Mouse (Mus musculus): Measurements from ENCODE around the gene 2900026A02Rik. TPM values are rescaled to one million over a fixed set of nuclear protein-coding genes. Genes with fewer than 3 reads are reported as not detected.

The 2900026A02Rik gene
- polyA plus RNA-seq, 1 experiment, result 16.6 TPM

DNA sequence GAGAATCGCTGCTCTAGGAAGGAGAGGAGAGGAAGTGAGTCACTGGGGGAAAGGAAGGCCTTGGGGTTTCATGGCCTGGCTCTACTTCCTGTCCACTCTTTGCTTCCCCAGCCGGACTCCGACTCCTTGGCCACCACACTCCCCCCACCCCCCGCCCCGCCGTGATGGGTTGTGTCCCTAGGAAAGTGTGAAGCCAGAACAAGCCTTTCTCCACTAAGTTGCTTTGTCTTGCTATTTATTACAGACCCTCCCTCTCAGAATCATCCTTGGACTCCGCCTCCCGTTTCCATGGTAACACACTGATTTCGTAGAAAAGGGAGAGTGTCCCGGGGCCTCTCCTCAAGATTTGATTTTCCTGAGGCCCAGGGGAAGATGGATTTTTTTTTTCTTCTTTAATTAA lies 4.2 kb upstream of the 2900026A02Rik start:
- no peak overlapping the region for H3ac ChIP-seq (ENCODE audit: control insufficient read depth, insufficient read length)
- no peak overlapping the region for H3K4me2 ChIP-seq (ENCODE audit: low read depth)
- peaks cover 3% of the 10 kb centered on the region for H3K27me3 ChIP-seq (ENCODE audit: control insufficient read depth, insufficient read depth, insufficient read length)
- H3K4me3 ChIP-seq, result no peak overlapping the region
- no peak for TF ChIP-seq USF1 (IDR thresholded peaks at IDR 0.05; ENCODE audit: low read depth)
- no peak for TF ChIP-seq E2F4 (IDR thresholded peaks at IDR 0.05; ENCODE audit: insufficient read depth)
- TF ChIP-seq TCF3 (IDR thresholded peaks at IDR 0.05; ENCODE audit: insufficient read length, low read depth), result no peak
- TF ChIP-seq MYOD1 (IDR thresholded peaks at IDR 0.05; ENCODE audit: control insufficient read depth in 1 of 3, insufficient read length in 2 of 3, low read depth in 2 of 3), result no peak
- TF ChIP-seq CEBPB (IDR thresholded peaks at IDR 0.05; ENCODE audit: insufficient read depth, poor library complexity, severe bottlenecking), result no peak
- TF ChIP-seq POLR2AphosphoS2 (IDR thresholded peaks at IDR 0.05; ENCODE audit: insufficient read length, low read depth), result no peak
- TF ChIP-seq POLR2A (IDR thresholded peaks at IDR 0.05; ENCODE audit: insufficient read length, low read depth), result no peak
- H3K36me3 ChIP-seq (ENCODE audit: control insufficient read depth, insufficient read depth), result no peaks in the 10 kb centered on the region
- no peaks in the 10 kb centered on the region for H3K79me2 ChIP-seq (ENCODE audit: control insufficient read depth, insufficient read depth)

DNA sequence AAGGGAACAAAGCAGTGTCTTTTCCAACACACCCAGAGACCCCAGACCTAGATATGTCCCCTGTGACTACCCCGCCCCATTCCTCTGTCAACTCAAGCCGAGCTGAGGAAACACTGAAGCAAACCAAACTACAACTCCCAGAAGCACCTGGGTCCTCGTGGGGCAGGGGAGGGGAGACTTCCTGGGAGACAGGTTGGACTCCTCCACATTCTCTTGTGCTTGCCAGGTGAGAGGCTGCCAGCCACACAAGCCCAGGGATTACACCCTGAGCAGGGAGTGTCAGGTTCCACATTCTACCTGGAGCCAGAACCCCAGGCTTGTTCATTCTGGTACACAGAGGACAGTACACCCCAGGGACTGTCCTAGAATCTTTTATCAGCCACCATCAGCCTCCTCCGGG lies 2.9 kb upstream of the 2900026A02Rik start:
- H3ac ChIP-seq (ENCODE audit: control insufficient read depth, insufficient read length), result no peak overlapping the region
- no peaks in the 10 kb centered on the region for H3K79me2 ChIP-seq (ENCODE audit: control insufficient read depth, insufficient read depth)
- TF ChIP-seq POLR2AphosphoS2 (IDR thresholded peaks at IDR 0.05; ENCODE audit: insufficient read length, low read depth) (no peak), REST (IDR thresholded peaks at IDR 0.05; ENCODE audit: insufficient read depth, insufficient read length) (no peak), MAX (IDR thresholded peaks at IDR 0.05; ENCODE audit: low read depth) (no peak), TCF12 (IDR thresholded peaks at IDR 0.05; ENCODE audit: insufficient read depth, poor library complexity, severe bottlenecking) (no peak), MYOD1 (IDR thresholded peaks at IDR 0.05; ENCODE audit: control insufficient read depth in 1 of 3, insufficient read length in 2 of 3, low read depth in 2 of 3) (no peak), SRF (IDR thresholded peaks at IDR 0.05; ENCODE audit: control insufficient read depth, insufficient read length, low read depth) (no peak), CEBPB (IDR thresholded peaks at IDR 0.05; ENCODE audit: insufficient read depth, poor library complexity, severe bottlenecking) (no peak), E2F4 (IDR thresholded peaks at IDR 0.05; ENCODE audit: insufficient read depth) (no peak), MYOG (IDR thresholded peaks at IDR 0.05; ENCODE audit: control insufficient read depth in 1 of 3, insufficient read depth in 1 of 3, insufficient read length in 2 of 3, low read depth in 2 of 3) (no peak), USF1 (IDR thresholded peaks at IDR 0.05; ENCODE audit: low read depth) (no peak), POLR2A (IDR thresholded peaks at IDR 0.05; ENCODE audit: insufficient read length, low read depth) (no peak), TCF3 (IDR thresholded peaks at IDR 0.05; ENCODE audit: insufficient read length, low read depth) (no peak)
- no peak overlapping the region for H3K4me2 ChIP-seq (ENCODE audit: low read depth)
- no peaks in the 10 kb centered on the region for H3K36me3 ChIP-seq (ENCODE audit: control insufficient read depth, insufficient read depth)
- H3K27me3 ChIP-seq (ENCODE audit: control insufficient read depth, insufficient read depth, insufficient read length), result no peaks in the 10 kb centered on the region
- no peak overlapping the region for H3K4me3 ChIP-seq

- TF ChIP-seq SRF (IDR thresholded peaks at IDR 0.05; ENCODE audit: control insufficient read depth, insufficient read length, low read depth) (no peak), MYOD1 (IDR thresholded peaks at IDR 0.05; ENCODE audit: control insufficient read depth in 1 of 3, insufficient read length in 2 of 3, low read depth in 2 of 3) (no peak), CEBPB (IDR thresholded peaks at IDR 0.05; ENCODE audit: insufficient read depth, poor library complexity, severe bottlenecking) (no peak), POLR2AphosphoS2 (IDR thresholded peaks at IDR 0.05; ENCODE audit: insufficient read length, low read depth) (no peak), USF1 (IDR thresholded peaks at IDR 0.05; ENCODE audit: low read depth) (no peak), POLR2A (IDR thresholded peaks at IDR 0.05; ENCODE audit: insufficient read length, low read depth) (no peak), MYOG (IDR thresholded peaks at IDR 0.05; ENCODE audit: control insufficient read depth in 1 of 3, insufficient read depth in 1 of 3, insufficient read length in 2 of 3, low read depth in 2 of 3) (no peak), TCF3 (IDR thresholded peaks at IDR 0.05; ENCODE audit: insufficient read length, low read depth) (no peak), REST (IDR thresholded peaks at IDR 0.05; ENCODE audit: insufficient read depth, insufficient read length) (no peak), MAX (IDR thresholded peaks at IDR 0.05; ENCODE audit: low read depth) (no peak), TCF12 (IDR thresholded peaks at IDR 0.05; ENCODE audit: insufficient read depth, poor library complexity, severe bottlenecking) (no peak), E2F4 (IDR thresholded peaks at IDR 0.05; ENCODE audit: insufficient read depth) (no peak)
- H3K4me3 ChIP-seq, result peak overlapping the region; percentile 17
- H3K27me3 ChIP-seq (ENCODE audit: control insufficient read depth, insufficient read depth, insufficient read length), result no peaks in the 10 kb centered on the region
- peak overlapping the region; percentile 76 for H3K4me2 ChIP-seq (ENCODE audit: low read depth)
- no peaks in the 10 kb centered on the region for H3K79me2 ChIP-seq (ENCODE audit: control insufficient read depth, insufficient read depth)
- H3K36me3 ChIP-seq (ENCODE audit: control insufficient read depth, insufficient read depth), result no peaks in the 10 kb centered on the region
- peak overlapping the region; percentile 0 for H3ac ChIP-seq (ENCODE audit: control insufficient read depth, insufficient read length)
These were observed 471 bp downstream of the 2900026A02Rik start for GRCm38 (mm10) chr5:113220383-113221146.

- Histone ChIP-seq H3ac (ENCODE audit: control insufficient read depth, insufficient read length) (no peak overlapping the region), H3K79me2 (ENCODE audit: control insufficient read depth, insufficient read depth) (no peaks in the 10 kb centered on the region), H3K36me3 (ENCODE audit: control insufficient read depth, insufficient read depth) (no peaks in the 10 kb centered on the region), H3K4me3 (peak overlapping the region; percentile 17), H3K27me3 (ENCODE audit: control insufficient read depth, insufficient read depth, insufficient read length) (no peaks in the 10 kb centered on the region), H3K4me2 (ENCODE audit: low read depth) (no peak overlapping the region)
- TF ChIP-seq CEBPB (IDR thresholded peaks at IDR 0.05; ENCODE audit: insufficient read depth, poor library complexity, severe bottlenecking) (no peak), POLR2AphosphoS2 (IDR thresholded peaks at IDR 0.05; ENCODE audit: insufficient read length, low read depth) (no peak), SRF (IDR thresholded peaks at IDR 0.05; ENCODE audit: control insufficient read depth, insufficient read length, low read depth) (no peak), MYOG (IDR thresholded peaks at IDR 0.05; ENCODE audit: control insufficient read depth in 1 of 3, insufficient read depth in 1 of 3, insufficient read length in 2 of 3, low read depth in 2 of 3) (no peak)
These were observed 1.2 kb downstream of the 2900026A02Rik start for GRCm38 (mm10) chr5:113219876-113220275.

GRCm38 (mm10) chr5:113219450-113219849 lies 1.6 kb downstream of the 2900026A02Rik start:
- Histone ChIP-seq H3K27me3 (ENCODE audit: control insufficient read depth, insufficient read depth, insufficient read length) (no peaks in the 10 kb centered on the region), H3K36me3 (ENCODE audit: control insufficient read depth, insufficient read depth) (no peaks in the 10 kb centered on the region), H3K4me3 (no peak overlapping the region), H3K4me2 (ENCODE audit: low read depth) (no peak overlapping the region), H3ac (ENCODE audit: control insufficient read depth, insufficient read length) (no peak overlapping the region), H3K79me2 (ENCODE audit: control insufficient read depth, insufficient read depth) (no peaks in the 10 kb centered on the region)
- TF ChIP-seq REST (IDR thresholded peaks at IDR 0.05; ENCODE audit: insufficient read depth, insufficient read length), result no peak
- TF ChIP-seq TCF3 (IDR thresholded peaks at IDR 0.05; ENCODE audit: insufficient read length, low read depth), result no peak
- TF ChIP-seq SRF (IDR thresholded peaks at IDR 0.05; ENCODE audit: control insufficient read depth, insufficient read length, low read depth), result no peak
- TF ChIP-seq MYOG (IDR thresholded peaks at IDR 0.05; ENCODE audit: control insufficient read depth in 1 of 3, insufficient read depth in 1 of 3, insufficient read length in 2 of 3, low read depth in 2 of 3), result no peak
- no peak for TF ChIP-seq E2F4 (IDR thresholded peaks at IDR 0.05; ENCODE audit: insufficient read depth)
- TF ChIP-seq MYOD1 (IDR thresholded peaks at IDR 0.05; ENCODE audit: control insufficient read depth in 1 of 3, insufficient read length in 2 of 3, low read depth in 2 of 3), result no peak
- TF ChIP-seq POLR2A (IDR thresholded peaks at IDR 0.05; ENCODE audit: insufficient read length, low read depth), result no peak
- TF ChIP-seq POLR2AphosphoS2 (IDR thresholded peaks at IDR 0.05; ENCODE audit: insufficient read length, low read depth), result no peak
- TF ChIP-seq TCF12 (IDR thresholded peaks at IDR 0.05; ENCODE audit: insufficient read depth, poor library complexity, severe bottlenecking), result no peak

Measured in myocyte (in vitro differentiated cells).